Mouse (Mus musculus) embryonic fibroblast, embryonic 13.5 days (primary cell): ENCODE measurements around the gene Rap1gap. TPM values are rescaled to one million over a fixed set of nuclear protein-coding genes. Genes with fewer than 3 reads are reported as not detected.

ENCODE experiments used
- H3K27ac ChIP-seq: 2 replicates; pipeline ENCODE4 v1.5.1; 2012; ENCODE audit warnings: low read length, control low read depth, inconsistent platforms; ENCODE audit not compliant: insufficient read depth
- H3K4me1 ChIP-seq: 2 replicates; pipeline ENCODE4 v1.6.1; 2011; ENCODE audit warnings: low read length; ENCODE audit not compliant: control insufficient read depth, insufficient read depth
- H3K4me3 ChIP-seq: 2 replicates; pipeline ENCODE4 v1.5.1; 2011; ENCODE audit warnings: mild to moderate bottlenecking, control low read depth, low read length; ENCODE audit not compliant: insufficient read depth
- CTCF ChIP-seq: IDR thresholded peaks from 2 replicates; pipeline ENCODE4 v1.5.1; 2011; ENCODE audit warnings: mild to moderate bottlenecking, control low read depth, low read length, moderate library complexity, borderline replicate concordance; ENCODE audit not compliant: insufficient read depth
- POLR2A ChIP-seq: IDR thresholded peaks from 2 replicates; pipeline ENCODE4 v1.6.1; 2011; ENCODE audit warnings: low read depth, mild to moderate bottlenecking, control low read depth, low read length, moderate library complexity
- polyA plus RNA-seq: library from polyadenylated mRNA; stranded (reverse); fragments of >200 nt; gene quantifications from 2 replicates; pipeline ENCODE4 v1.2.4, GENCODE M21; 2011; ENCODE audit warnings: low read depth; ENCODE audit not compliant: missing spikeins, insufficient read length

Rap1gap gene
- polyA plus RNA-seq, 1 experiment, result 6.9 TPM

GRCm38 (mm10) chr4:137768831-137769230, 104.3 kb downstream of the Rap1gap start:
- Histone ChIP-seq H3K4me1 (no peaks in the 10 kb centered on the region), H3K27ac (no peak overlapping the region), H3K4me3 (no peak overlapping the region)
- TF ChIP-seq POLR2A, result no peak
- TF ChIP-seq CTCF, result no peak

DNA sequence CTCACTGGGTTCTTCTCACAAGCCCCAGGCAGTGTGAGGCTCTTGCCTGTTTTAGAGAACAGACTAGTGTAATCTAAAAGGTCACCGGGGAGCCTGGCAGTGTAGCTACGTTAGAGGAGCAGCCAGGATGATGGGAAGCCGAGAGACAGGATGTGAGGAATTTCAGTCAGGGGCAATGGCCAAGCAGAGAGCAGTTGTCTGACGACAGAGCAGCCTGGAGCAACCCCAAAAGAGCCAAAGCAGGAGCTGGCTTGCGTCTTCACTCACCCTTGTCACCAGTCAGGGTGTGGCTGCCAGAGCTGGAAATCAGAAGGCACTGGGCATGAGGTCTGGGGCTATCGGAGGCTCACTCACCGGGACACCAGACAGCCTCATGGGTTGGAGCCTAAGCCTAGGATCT, 105.1 kb downstream of the Rap1gap start:
- TF ChIP-seq POLR2A (no peak), CTCF (no peak)
- no peak overlapping the region for H3K4me3 ChIP-seq
- H3K27ac ChIP-seq, result no peak overlapping the region
- no peaks in the 10 kb centered on the region for H3K4me1 ChIP-seq

GRCm38 (mm10) chr4:137770901-137771612, 106.5 kb downstream of the Rap1gap start:
- TF ChIP-seq POLR2A (no peak), CTCF (no peak)
- no peaks in the 10 kb centered on the region for H3K4me1 ChIP-seq
- no peak overlapping the region for H3K4me3 ChIP-seq
- no peak overlapping the region for H3K27ac ChIP-seq

- TF ChIP-seq CTCF (no peak), POLR2A (no peak)
- no peak overlapping the region for H3K27ac ChIP-seq
Measured at GRCm38 (mm10) chr4:137771749-137772148, 107.2 kb downstream of the Rap1gap start.

DNA sequence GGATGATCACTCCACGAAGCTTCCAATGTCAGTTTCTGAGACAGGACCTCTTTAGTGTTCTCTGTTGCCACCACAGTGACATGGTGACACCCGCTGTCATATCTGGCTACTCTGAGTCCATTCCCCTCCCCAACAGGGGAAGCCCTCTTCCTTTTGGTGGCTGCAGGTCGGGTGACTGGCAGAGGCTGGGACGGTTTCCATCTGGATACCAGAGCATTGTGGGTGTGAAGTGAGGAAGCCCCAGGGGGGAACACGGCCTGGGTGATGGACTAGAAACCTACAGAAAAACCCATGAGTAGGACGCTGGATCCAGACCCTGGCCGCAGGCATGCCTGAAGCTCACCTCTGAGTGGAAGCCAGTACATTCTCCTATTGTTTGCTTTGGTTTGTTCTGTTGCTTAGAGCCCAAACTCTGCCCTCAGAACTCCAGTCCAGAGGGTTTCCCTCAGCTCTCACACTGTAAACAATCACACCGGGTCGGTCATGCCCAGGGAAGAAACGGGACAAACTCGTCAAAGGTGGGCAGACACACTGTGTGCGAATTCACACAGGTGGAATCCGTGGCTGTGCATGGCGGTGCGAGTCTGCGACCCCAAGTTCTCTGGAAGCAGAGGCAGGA, 108.0 kb downstream of the Rap1gap start:
- TF ChIP-seq CTCF, result no peak
- no peak for TF ChIP-seq POLR2A
- H3K27ac ChIP-seq, result no peak overlapping the region

More at GRCm38 (mm10) chr4:137771749-137772148, 107.2 kb downstream of the Rap1gap start:
- Histone ChIP-seq H3K4me1 (no peaks in the 10 kb centered on the region), H3K4me3 (no peak overlapping the region)

GRCm38 (mm10) chr4:137773369-137773899, 108.9 kb downstream of the Rap1gap start:
- TF ChIP-seq CTCF (no peak), POLR2A (no peak)
- H3K27ac ChIP-seq, result no peak overlapping the region
- H3K4me1 ChIP-seq, result no peaks in the 10 kb centered on the region
- H3K4me3 ChIP-seq, result no peak overlapping the region

More for the DNA sequence above, 108.0 kb downstream of the Rap1gap start:
- H3K4me1 ChIP-seq, result no peaks in the 10 kb centered on the region
- no peak overlapping the region for H3K4me3 ChIP-seq

DNA sequence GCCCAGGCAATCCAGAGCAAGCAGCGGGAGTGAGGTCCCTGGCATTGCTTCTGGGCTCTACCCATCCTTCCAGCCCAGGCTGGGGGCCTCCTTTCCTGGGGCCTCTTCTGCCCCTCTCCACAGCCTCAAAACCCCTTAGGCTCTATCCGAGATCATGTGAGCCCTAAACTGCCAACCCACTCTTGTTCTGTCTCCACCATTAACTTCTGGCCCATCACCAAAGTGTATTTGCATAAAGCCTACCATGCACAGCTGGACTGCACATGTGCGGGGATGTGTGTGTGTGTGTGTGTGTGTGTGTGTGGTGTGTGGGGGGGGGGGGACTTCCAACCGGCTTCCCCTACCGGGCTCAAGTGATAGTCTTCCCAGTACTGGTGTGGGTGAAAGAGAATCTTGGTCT, 109.5 kb downstream of the Rap1gap start:
- no peaks in the 10 kb centered on the region for H3K4me1 ChIP-seq
- TF ChIP-seq CTCF (no peak), POLR2A (no peak)
- H3K27ac ChIP-seq, result no peak overlapping the region
- no peak overlapping the region for H3K4me3 ChIP-seq

- Histone ChIP-seq H3K4me1 (no peaks in the 10 kb centered on the region), H3K4me3 (no peak overlapping the region), H3K27ac (no peak overlapping the region)
- no peak for TF ChIP-seq CTCF
Measured at GRCm38 (mm10) chr4:137774505-137774904, 110.0 kb downstream of the Rap1gap start.

DNA sequence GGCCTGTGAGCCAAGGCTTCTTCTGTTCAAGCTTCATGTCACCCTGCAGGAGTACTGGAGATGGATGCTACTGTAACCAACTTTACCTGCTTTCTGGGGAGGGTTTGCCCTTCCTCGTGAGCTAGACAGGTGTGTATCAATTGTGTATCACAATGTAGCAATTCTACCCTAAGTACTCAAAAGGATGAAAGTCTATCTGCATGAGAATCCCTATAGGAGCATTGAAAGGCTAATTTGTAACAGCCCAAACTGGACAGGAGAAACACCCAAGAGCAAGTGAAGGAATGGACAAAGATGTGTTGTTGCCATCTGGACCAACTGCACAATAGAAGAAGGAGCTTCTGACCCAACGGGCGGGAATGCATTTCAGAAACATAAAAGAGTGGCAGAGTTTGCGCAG, 113.3 kb downstream of the Rap1gap start:
- Histone ChIP-seq H3K4me1 (no peaks in the 10 kb centered on the region), H3K27ac (no peak overlapping the region), H3K4me3 (no peak overlapping the region)
- TF ChIP-seq CTCF (no peak), POLR2A (no peak)
